Mouse (Mus musculus): ENCODE measurements around the gene Uchl1. TPM values are rescaled to one million over a fixed set of nuclear protein-coding genes. Genes with fewer than 3 reads are reported as not detected.

Gene Uchl1
- polyA plus RNA-seq, 1 experiment from 2014 or later: 93.3 TPM

GRCm38 (mm10) chr5:66686863-66687262, 11.0 kb downstream of the Uchl1 start:
- Histone ChIP-seq H3K36me3 (peaks cover 53% of the 10 kb centered on the region), H3K27ac (no peak overlapping the region), H3K4me3 (no peak overlapping the region), H3K4me1 (peaks cover 6% of the 10 kb centered on the region; the same call in 1 of the 2 replicates), H3K9me3 (no peaks in the 10 kb centered on the region), H3K27me3 (ENCODE audit: insufficient read depth, poor library complexity, severe bottlenecking) (no peaks in the 10 kb centered on the region)
- 82% methylated on average over 13 of the region's 13 CpGs for WGBS
- no peak for DNase-seq (ENCODE audit: low spot score)

- Histone ChIP-seq H3K27ac (no peak overlapping the region), H3K36me3 (peaks cover 44% of the 10 kb centered on the region), H3K4me3 (no peak overlapping the region), H3K27me3 (ENCODE audit: insufficient read depth, poor library complexity, severe bottlenecking) (no peaks in the 10 kb centered on the region), H3K4me1 (no peaks in the 10 kb centered on the region), H3K9me3 (no peaks in the 10 kb centered on the region)
- no peak for DNase-seq (ENCODE audit: low spot score)
- WGBS: 84% methylated on average over 9 of the region's 9 CpGs
Observed at GRCm38 (mm10) chr5:66687737-66688136, 11.8 kb downstream of the Uchl1 start.

- 85% methylated on average over 5 of the region's 5 CpGs for WGBS
- no peak overlapping the region for H3K4me3 ChIP-seq
- H3K4me1 ChIP-seq: no peaks in the 10 kb centered on the region
- H3K9me3 ChIP-seq: no peaks in the 10 kb centered on the region
- H3K36me3 ChIP-seq: peaks cover 40% of the 10 kb centered on the region
- H3K27ac ChIP-seq: no peak overlapping the region
- no peaks in the 10 kb centered on the region for H3K27me3 ChIP-seq (ENCODE audit: insufficient read depth, poor library complexity, severe bottlenecking)
- DNase-seq (ENCODE audit: low spot score): no peak
Observed at GRCm38 (mm10) chr5:66688286-66688685, 12.4 kb downstream of the Uchl1 start.

GRCm38 (mm10) chr5:66689796-66690195, 13.9 kb downstream of the Uchl1 start:
- no peak for DNase-seq (ENCODE audit: low spot score)
- peaks cover 27% of the 10 kb centered on the region for H3K36me3 ChIP-seq
- H3K27ac ChIP-seq: no peak overlapping the region
- no peaks in the 10 kb centered on the region for H3K27me3 ChIP-seq (ENCODE audit: insufficient read depth, poor library complexity, severe bottlenecking)
- WGBS: 86% methylated on average over 9 of the region's 9 CpGs
- no peaks in the 10 kb centered on the region for H3K4me1 ChIP-seq
- no peaks in the 10 kb centered on the region for H3K9me3 ChIP-seq
- no peak overlapping the region for H3K4me3 ChIP-seq

- Histone ChIP-seq H3K27ac (no peak overlapping the region), H3K4me3 (no peak overlapping the region), H3K27me3 (ENCODE audit: insufficient read depth, poor library complexity, severe bottlenecking) (peaks cover 9% of the 10 kb centered on the region; the same call in 1 of the 2 replicates), H3K9me3 (no peaks in the 10 kb centered on the region), H3K4me1 (no peaks in the 10 kb centered on the region), H3K36me3 (0 out of 2 replicates have a peak, but pooled peaks cover 1% of the 10 kb centered on the region)
- DNase-seq (ENCODE audit: low spot score): no peak
- 76% methylated on average over 4 of the region's 4 CpGs for WGBS
Observed at GRCm38 (mm10) chr5:66693231-66693630, 17.3 kb downstream of the Uchl1 start.

GRCm38 (mm10) chr5:66697119-66697518, 21.2 kb downstream of the Uchl1 start:
- no peaks in the 10 kb centered on the region for H3K9me3 ChIP-seq
- H3K4me1 ChIP-seq: peaks cover 5% of the 10 kb centered on the region; the same call in 1 of the 2 replicates
- peaks cover 41% of the 10 kb centered on the region for H3K27me3 ChIP-seq (ENCODE audit: insufficient read depth, poor library complexity, severe bottlenecking)
- no peak overlapping the region for H3K4me3 ChIP-seq
- DNase-seq (ENCODE audit: low spot score): no peak
- H3K27ac ChIP-seq: no peak overlapping the region
- no peaks in the 10 kb centered on the region for H3K36me3 ChIP-seq

- Histone ChIP-seq H3K9me3 (no peaks in the 10 kb centered on the region), H3K36me3 (no peaks in the 10 kb centered on the region), H3K27ac (peak overlapping the region; percentile 36; the same call in 1 of the 2 replicates), H3K27me3 (ENCODE audit: insufficient read depth, poor library complexity, severe bottlenecking) (peaks cover 55% of the 10 kb centered on the region), H3K4me1 (peaks cover 13% of the 10 kb centered on the region), H3K4me3 (no peak overlapping the region)
- 44% methylated on average over 6 of the region's 6 CpGs for WGBS
- DNase-seq (ENCODE audit: low spot score): no peak
Observed at GRCm38 (mm10) chr5:66699911-66700310, 24.0 kb downstream of the Uchl1 start.

GRCm38 (mm10) chr5:66701951-66702350, 26.1 kb downstream of the Uchl1 start:
- Histone ChIP-seq H3K4me1 (peaks cover 17% of the 10 kb centered on the region), H3K9me3 (no peaks in the 10 kb centered on the region), H3K27ac (no peak overlapping the region), H3K36me3 (no peaks in the 10 kb centered on the region), H3K4me3 (no peak overlapping the region), H3K27me3 (ENCODE audit: insufficient read depth, poor library complexity, severe bottlenecking) (peaks cover 60% of the 10 kb centered on the region)
- 84% methylated on average over 4 of the region's 4 CpGs for WGBS
- no peak for DNase-seq (ENCODE audit: low spot score)

GRCm38 (mm10) chr5:66703317-66704004, 27.6 kb downstream of the Uchl1 start:
- Histone ChIP-seq H3K27ac (no peak overlapping the region), H3K4me3 (peak overlapping the region; percentile 23; the same call in 1 of the 2 replicates), H3K4me1 (peaks cover 17% of the 10 kb centered on the region), H3K9me3 (no peaks in the 10 kb centered on the region), H3K36me3 (no peaks in the 10 kb centered on the region), H3K27me3 (ENCODE audit: insufficient read depth, poor library complexity, severe bottlenecking) (peaks cover 73% of the 10 kb centered on the region)
- peak; percentile 91 for DNase-seq (ENCODE audit: low spot score)
- WGBS: 7% methylated on average over 10 of the region's 10 CpGs

- Histone ChIP-seq H3K9me3 (no peaks in the 10 kb centered on the region), H3K4me1 (peaks cover 17% of the 10 kb centered on the region), H3K27ac (no peak overlapping the region), H3K27me3 (ENCODE audit: insufficient read depth, poor library complexity, severe bottlenecking) (peaks cover 77% of the 10 kb centered on the region), H3K36me3 (no peaks in the 10 kb centered on the region), H3K4me3 (no peak overlapping the region)
- 68% methylated on average over 5 of the region's 5 CpGs for WGBS
- DNase-seq (ENCODE audit: low spot score): no peak
Observed at GRCm38 (mm10) chr5:66707859-66708258, 32.0 kb downstream of the Uchl1 start.

- DNase-seq (ENCODE audit: low spot score): no peak
- H3K4me1 ChIP-seq: peaks cover 26% of the 10 kb centered on the region
- H3K9me3 ChIP-seq: no peaks in the 10 kb centered on the region
- peaks cover 83% of the 10 kb centered on the region for H3K27me3 ChIP-seq (ENCODE audit: insufficient read depth, poor library complexity, severe bottlenecking)
- no peak overlapping the region for H3K4me3 ChIP-seq
- 14% methylated on average over 4 of the region's 4 CpGs for WGBS
- no peak overlapping the region for H3K27ac ChIP-seq
- no peaks in the 10 kb centered on the region for H3K36me3 ChIP-seq
Observed at GRCm38 (mm10) chr5:66710445-66711019, 34.6 kb downstream of the Uchl1 start.

- Histone ChIP-seq H3K36me3 (no peaks in the 10 kb centered on the region), H3K27me3 (ENCODE audit: insufficient read depth, poor library complexity, severe bottlenecking) (peaks cover 81% of the 10 kb centered on the region), H3K4me3 (no peak overlapping the region), H3K27ac (peak overlapping the region; percentile 77), H3K4me1 (peaks cover 30% of the 10 kb centered on the region), H3K9me3 (no peaks in the 10 kb centered on the region)
- 44% methylated on average over 6 of the region's 6 CpGs for WGBS
- DNase-seq (ENCODE audit: low spot score): no peak
Observed at GRCm38 (mm10) chr5:66712801-66713200, 36.9 kb downstream of the Uchl1 start.

GRCm38 (mm10) chr5:66715498-66715931, 39.6 kb downstream of the Uchl1 start:
- peaks cover 82% of the 10 kb centered on the region for H3K27me3 ChIP-seq (ENCODE audit: insufficient read depth, poor library complexity, severe bottlenecking)
- H3K4me1 ChIP-seq: peaks cover 34% of the 10 kb centered on the region
- no peaks in the 10 kb centered on the region for H3K36me3 ChIP-seq
- H3K9me3 ChIP-seq: no peaks in the 10 kb centered on the region
- peak; percentile 83 for DNase-seq (ENCODE audit: low spot score)
- peak overlapping the region; percentile 23; the same call in 1 of the 2 replicates for H3K27ac ChIP-seq
- H3K4me3 ChIP-seq: no peak overlapping the region
- 9% methylated on average over 4 of the region's 4 CpGs for WGBS
